Mouse (Mus musculus) midbrain, embryonic 14.5 days (tissue): ENCODE measurements at regions not wholly inside any gene's neighbourhood (a gene's known extent, or its start where the extent isn't known, plus 50 kb on each side); places are given as distances from the start of the nearest gene placed in this dataset.
"Not testable (repeated sequence)": the region's sequence is repeated elsewhere in the genome, so short reads cannot be mapped to it uniquely, and the experiment has no call there.

Experiments used
- ATAC-seq: fragments of 200-750 bp; cut with Nextera tagmentation; 2 replicates; pipeline ENCODE4 v1.8.0; 2017; ENCODE audit warnings: moderate number of reproducible peaks, moderate library complexity; ENCODE audit not compliant: low FRiP score, low TSS enrichment
- DNase-seq: peaks from one replicate; pipeline ENCODE4 v3.0.0-alpha.2; 2015
- H3K27ac ChIP-seq: fragments of 300-500 bp; sonication (generic); replicated peaks from 2 replicates; pipeline ENCODE4 v1.5.1; 2014; ENCODE audit warnings: mild to moderate bottlenecking, low read depth, low read length, moderate library complexity
- H3K27me3 ChIP-seq: fragments of 300-500 bp; sonication (generic); 2 replicates; pipeline ENCODE4 v1.6.1; 2014; ENCODE audit warnings: low read length, control low read depth, mixed read lengths; ENCODE audit not compliant: control insufficient read depth, insufficient read depth
- H3K36me3 ChIP-seq: fragments of 300-500 bp; sonication (generic); 2 replicates; pipeline ENCODE4 v1.6.1; 2014; ENCODE audit warnings: low read length, control low read depth; ENCODE audit not compliant: control insufficient read depth, insufficient read depth
- H3K4me1 ChIP-seq: fragments of 300-500 bp; sonication (generic); 2 replicates; pipeline ENCODE4 v1.6.1; 2014; ENCODE audit warnings: mild to moderate bottlenecking, antibody characterized with exemption, low read length, control low read depth; ENCODE audit not compliant: control insufficient read depth, insufficient read depth
- H3K4me2 ChIP-seq: fragments of 300-500 bp; sonication (generic); 2 replicates; pipeline ENCODE4 v1.6.1; 2014; ENCODE audit warnings: mild to moderate bottlenecking, low read length, moderate library complexity
- H3K4me3 ChIP-seq: fragments of 300-500 bp; sonication (generic); replicated peaks from 2 replicates; pipeline ENCODE4 v1.5.1; 2014; ENCODE audit warnings: low read depth, low read length
- H3K9ac ChIP-seq: fragments of 300-500 bp; sonication (generic); replicated peaks from 2 replicates; pipeline ENCODE4 v1.6.1; 2014; ENCODE audit warnings: mild to moderate bottlenecking, low read length, moderate library complexity
- H3K9me3 ChIP-seq: fragments of 300-500 bp; sonication (generic); 2 replicates; pipeline ENCODE4 v1.6.1; 2016; ENCODE audit warnings: low read length, control low read depth, mixed read lengths; ENCODE audit not compliant: control insufficient read depth
- WGBS: fragments of 180-500 bp; shearing (Covaris S2); extraction: QIAGEN DNeasy Blood & Tissue Kit; methylation state at CpG from one replicate; pipeline ENCODE4 v1.1.7; 2014; 5-methylcytosine and 5-hydroxymethylcytosine counted together

- Histone ChIP-seq H3K4me2 (no peak overlapping the region), H3K4me3 (no peak overlapping the region), H3K9ac (no peak overlapping the region), H3K9me3 (peaks cover 25% of the 10 kb centered on the region), H3K4me1 (no peaks in the 10 kb centered on the region), H3K27ac (no peak overlapping the region), H3K36me3 (no peaks in the 10 kb centered on the region), H3K27me3 (no peaks in the 10 kb centered on the region)
- WGBS = 86% methylated on average over 6 of the region's 6 CpGs
- ATAC-seq = no peak
- DNase-seq = no peak
Measured at GRCm38 (mm10) chr12:113974271-113974670, 430.6 kb downstream of the Adam6a start.

- H3K4me2 ChIP-seq, H3K9ac ChIP-seq, H3K4me1 ChIP-seq, H3K4me3 ChIP-seq, H3K27me3 ChIP-seq, H3K36me3 ChIP-seq, ATAC-seq, H3K9me3 ChIP-seq, H3K27ac ChIP-seq: not testable (repeated sequence)
- peak; percentile 35 for DNase-seq
- 37% methylated on average over 10 of the region's 10 CpGs for WGBS
Measured at GRCm38 (mm10) chr12:113981613-113982012, 437.9 kb downstream of the Adam6a start.

GRCm38 (mm10) chr12:113987233-113987990 lies 443.7 kb downstream of the Adam6a start:
- no peak overlapping the region for H3K27ac ChIP-seq
- H3K36me3 ChIP-seq = no peaks in the 10 kb centered on the region
- no peak for DNase-seq
- H3K9ac ChIP-seq = no peak overlapping the region
- no peaks in the 10 kb centered on the region for H3K27me3 ChIP-seq
- no peaks in the 10 kb centered on the region; the same call in 1 of the 2 replicates for H3K9me3 ChIP-seq
- no peak overlapping the region for H3K4me3 ChIP-seq
- H3K4me1 ChIP-seq = no peaks in the 10 kb centered on the region
- no peak overlapping the region for H3K4me2 ChIP-seq
- 72% methylated on average over 5 of the region's 5 CpGs for WGBS
- ATAC-seq = no peak

GRCm38 (mm10) chr12:113992425-113992824 lies 448.7 kb downstream of the Adam6a start:
- WGBS = 80% methylated on average over 2 of the region's 2 CpGs
- H3K4me3 ChIP-seq = no peak overlapping the region

GRCm38 (mm10) chr12:113994284-113994683 lies 450.6 kb downstream of the Adam6a start:
- ATAC-seq, H3K27ac ChIP-seq, H3K36me3 ChIP-seq, DNase-seq, H3K9me3 ChIP-seq, H3K4me3 ChIP-seq, H3K4me1 ChIP-seq, H3K9ac ChIP-seq, H3K4me2 ChIP-seq, H3K27me3 ChIP-seq: not testable (repeated sequence)
- WGBS = 60% methylated on average over 3 of the region's 3 CpGs

More at GRCm38 (mm10) chr12:113992425-113992824, 448.7 kb downstream of the Adam6a start:
- H3K4me2 ChIP-seq = no peak overlapping the region
- H3K9ac ChIP-seq = no peak overlapping the region
- DNase-seq (no peak), ATAC-seq (no peak)
- H3K4me1 ChIP-seq = no peaks in the 10 kb centered on the region
- H3K27ac ChIP-seq = no peak overlapping the region
- no peaks in the 10 kb centered on the region for H3K27me3 ChIP-seq
- H3K36me3 ChIP-seq = no peaks in the 10 kb centered on the region
- H3K9me3 ChIP-seq = peaks cover 2% of the 10 kb centered on the region; the same call in 1 of the 2 replicates

GRCm38 (mm10) chr12:114008491-114008890 lies 464.8 kb downstream of the Adam6a start:
- H3K4me3 ChIP-seq, H3K27ac ChIP-seq, DNase-seq, H3K4me1 ChIP-seq, H3K4me2 ChIP-seq, H3K9ac ChIP-seq, ATAC-seq, H3K9me3 ChIP-seq, H3K27me3 ChIP-seq, H3K36me3 ChIP-seq: not testable (repeated sequence)

GRCm38 (mm10) chr12:114009391-114009790 lies 465.7 kb downstream of the Adam6a start:
- 51% methylated on average over 2 of the region's 2 CpGs for WGBS

GRCm38 (mm10) chr12:114012860-114013259 lies 469.2 kb downstream of the Adam6a start:
- not testable (repeated sequence) for H3K9me3 ChIP-seq, H3K4me3 ChIP-seq, H3K27ac ChIP-seq, H3K4me1 ChIP-seq, ATAC-seq, H3K4me2 ChIP-seq, H3K36me3 ChIP-seq, H3K27me3 ChIP-seq, H3K9ac ChIP-seq
- DNase-seq = peak; percentile 1
- 28% methylated on average over 4 of the region's 4 CpGs for WGBS

More at GRCm38 (mm10) chr12:114009391-114009790, 465.7 kb downstream of the Adam6a start:
- H3K9ac ChIP-seq = no peak overlapping the region
- no peak overlapping the region for H3K27ac ChIP-seq
- H3K36me3 ChIP-seq = no peaks in the 10 kb centered on the region
- no peak overlapping the region for H3K4me2 ChIP-seq
- H3K4me1 ChIP-seq = no peaks in the 10 kb centered on the region
- H3K9me3 ChIP-seq = peaks cover 8% of the 10 kb centered on the region; the same call in 1 of the 2 replicates
- DNase-seq (no peak), ATAC-seq (no peak)
- no peak overlapping the region for H3K4me3 ChIP-seq
- H3K27me3 ChIP-seq = no peaks in the 10 kb centered on the region

- 79% methylated on average over 2 of the region's 2 CpGs for WGBS
- H3K9ac ChIP-seq, H3K9me3 ChIP-seq, H3K27me3 ChIP-seq, H3K4me2 ChIP-seq, H3K36me3 ChIP-seq, H3K27ac ChIP-seq, H3K4me3 ChIP-seq, H3K4me1 ChIP-seq, ATAC-seq, DNase-seq: not testable (repeated sequence)
Measured at GRCm38 (mm10) chr12:114037011-114037410, 493.3 kb downstream of the Adam6a start.
